ENCODE assay signal across 8 mouse cellular contexts in genomic region chr19:47836701-47837526, GRCm38 (mm10). TPM values are rescaled to one million over a fixed set of nuclear protein-coding genes. Genes with fewer than 3 reads are reported as not detected.
DNase-seq lines count a peak whose midpoint lies in the region; ATAC-seq and TF ChIP-seq lines count a peak whose summit lies in the region.

No protein-coding gene starts in this region.

- H3K27ac ChIP-seq in embryonic facial prominence, embryonic 11.5 days (replicated peaks; ENCODE audit: low read depth, low read length) = no peak overlapping the region
- peak overlapping the region; percentile 17; the same call in 1 of the 2 replicates for H3K27ac ChIP-seq in heart, embryonic 10.5 days
- H3K27ac ChIP-seq in kidney, adult 2 months (ENCODE audit: insufficient read depth, low read depth, low read length) = no peak overlapping the region
- no peak overlapping the region for H3K27ac ChIP-seq in liver, embryonic 11.5 days (ENCODE audit: low read depth, low read length)
- H3K27ac ChIP-seq in stomach, embryonic 14.5 days (ENCODE audit: low read length) = no peak overlapping the region

- TF ChIP-seq POLR2A in kidney, adult 2 months (IDR thresholded peaks at IDR 0.05; ENCODE audit: low read depth, low read length) = no peak

- peak overlapping the region; percentile 46 for H3K9ac ChIP-seq in embryonic facial prominence, embryonic 11.5 days (replicated peaks; ENCODE audit: low read length)
- no peak overlapping the region for H3K9ac ChIP-seq in liver, embryonic 11.5 days (ENCODE audit: low read depth, low read length)
- no peak overlapping the region for H3K9ac ChIP-seq in stomach, embryonic 14.5 days (replicated peaks; ENCODE audit: low read depth, low read length)

- no peaks in the 10 kb centered on the region for H3K36me3 ChIP-seq in embryonic facial prominence, embryonic 11.5 days (replicated peaks; ENCODE audit: control insufficient read depth, insufficient read depth, low read depth, low read length)
- no peaks in the 10 kb centered on the region for H3K36me3 ChIP-seq in heart, embryonic 10.5 days
- H3K36me3 ChIP-seq in kidney, adult 2 months (ENCODE audit: control insufficient read depth, insufficient read depth, low read length) = no peaks in the 10 kb centered on the region
- H3K36me3 ChIP-seq in liver, embryonic 11.5 days (ENCODE audit: control insufficient read depth, insufficient read depth, low read length) = no peaks in the 10 kb centered on the region
- no peaks in the 10 kb centered on the region for H3K36me3 ChIP-seq in stomach, embryonic 14.5 days (ENCODE audit: control insufficient read depth, insufficient read depth, low read length)

- H3K4me2 ChIP-seq in embryonic facial prominence, embryonic 11.5 days (ENCODE audit: low read depth, low read length) = peak overlapping the region; percentile 88
- peak overlapping the region; percentile 84 for H3K4me2 ChIP-seq in liver, embryonic 11.5 days
- peak overlapping the region; percentile 76 for H3K4me2 ChIP-seq in stomach, embryonic 14.5 days (replicated peaks; ENCODE audit: low read depth, low read length)

- no peak for TF ChIP-seq CTCF in kidney, adult 2 months (conservative IDR thresholded peaks at IDR 0.05; ENCODE audit: insufficient read depth, insufficient read length, low read depth, low read length)

- peak; percentile 88 for ATAC-seq in embryonic facial prominence, embryonic 11.5 days (replicated peaks; ENCODE audit: insufficient number of reproducible peaks, low FRiP score, low TSS enrichment, low read depth)
- peak; percentile 77 for ATAC-seq in liver, embryonic 11.5 days (replicated peaks; ENCODE audit: low FRiP score)
- peak; percentile 53; the same call in 1 of the 2 replicates for ATAC-seq in monocyte, adult 5-6 weeks (replicated peaks; ENCODE audit: insufficient number of reproducible peaks, low FRiP score, low TSS enrichment, poor library complexity, severe bottlenecking)
- ATAC-seq in stomach, embryonic 14.5 days (ENCODE audit: insufficient number of reproducible peaks, insufficient read depth, low FRiP score, low read depth) = peak; percentile 78

- H3K4me3 ChIP-seq in embryonic facial prominence, embryonic 11.5 days (ENCODE audit: low read depth, low read length) = peak overlapping the region; percentile 48
- H3K4me3 ChIP-seq in heart, embryonic 10.5 days = peak overlapping the region; percentile 65
- peak overlapping the region; percentile 19 for H3K4me3 ChIP-seq in kidney, adult 2 months (ENCODE audit: insufficient read depth, low read depth, low read length)
- H3K4me3 ChIP-seq in liver, embryonic 11.5 days (ENCODE audit: low read depth, low read length) = peak overlapping the region; percentile 51
- H3K4me3 ChIP-seq in stomach, embryonic 14.5 days (ENCODE audit: low read depth, low read length) = peak overlapping the region; percentile 41

- no peaks in the 10 kb centered on the region for H3K9me3 ChIP-seq in embryonic facial prominence, embryonic 11.5 days (replicated peaks; ENCODE audit: control insufficient read depth, low read length)
- H3K9me3 ChIP-seq in heart, embryonic 10.5 days = no peaks in the 10 kb centered on the region
- no peaks in the 10 kb centered on the region for H3K9me3 ChIP-seq in liver, embryonic 11.5 days (ENCODE audit: control insufficient read depth, low read length)
- no peaks in the 10 kb centered on the region for H3K9me3 ChIP-seq in stomach, embryonic 14.5 days (ENCODE audit: control insufficient read depth, low read depth, low read length)

- WGBS in embryonic facial prominence, embryonic 11.5 days = 3% methylated on average over 48 of the region's 49 CpGs
- 3% methylated on average over 48 of the region's 49 CpGs for WGBS in heart, embryonic 10.5 days
- 6% methylated on average over 49 of the region's 49 CpGs for WGBS in kidney, adult 2 months
- WGBS in liver, embryonic 11.5 days = 4% methylated on average over 49 of the region's 49 CpGs
- 5% methylated on average over 49 of the region's 49 CpGs for WGBS in stomach, embryonic 14.5 days

- H3K27me3 ChIP-seq in embryonic facial prominence, embryonic 11.5 days (ENCODE audit: control insufficient read depth, insufficient read depth, low read length) = no peaks in the 10 kb centered on the region; the same call in 1 of the 2 replicates
- H3K27me3 ChIP-seq in heart, embryonic 10.5 days (ENCODE audit: insufficient read depth, poor library complexity, severe bottlenecking) = peaks cover 33% of the 10 kb centered on the region
- 0 out of 2 replicates have a peak, but pooled peaks cover 2% of the 10 kb centered on the region for H3K27me3 ChIP-seq in kidney, adult 2 months (replicated peaks; ENCODE audit: control insufficient read depth, insufficient read depth, low read length)
- peaks cover 16% of the 10 kb centered on the region for H3K27me3 ChIP-seq in liver, embryonic 11.5 days (replicated peaks; ENCODE audit: control insufficient read depth, insufficient read depth, low read length)
- no peaks in the 10 kb centered on the region for H3K27me3 ChIP-seq in stomach, embryonic 14.5 days (ENCODE audit: control insufficient read depth, insufficient read depth, low read length)

- H3K4me1 ChIP-seq in embryonic facial prominence, embryonic 11.5 days (ENCODE audit: control insufficient read depth, insufficient read depth, low read length) = no peaks in the 10 kb centered on the region
- H3K4me1 ChIP-seq in heart, embryonic 10.5 days = peaks cover 11% of the 10 kb centered on the region; the same call in 1 of the 2 replicates
- H3K4me1 ChIP-seq in kidney, adult 2 months (ENCODE audit: control insufficient read depth, insufficient read depth, low read length) = no peaks in the 10 kb centered on the region
- no peaks in the 10 kb centered on the region; the same call in 1 of the 2 replicates for H3K4me1 ChIP-seq in liver, embryonic 11.5 days (replicated peaks; ENCODE audit: control insufficient read depth, insufficient read depth, low read length)
- H3K4me1 ChIP-seq in stomach, embryonic 14.5 days (ENCODE audit: control insufficient read depth, insufficient read depth, low read length) = no peaks in the 10 kb centered on the region

- DNase-seq in urinary bladder, adult 18-20 months (ENCODE audit: low spot score in 2 of 2) = peak; percentile 38 to 59
- no peak for DNase-seq in urinary bladder, postnatal 10 days (ENCODE audit: low spot score)
- peak; percentile 86 for DNase-seq in embryonic facial prominence, embryonic 11.5 days (ENCODE audit: low spot score)
- DNase-seq in heart, embryonic 10.5 days (ENCODE audit: low spot score) = peak; percentile 85
- DNase-seq in kidney, adult 2 months = peak; percentile 24
- peak; percentile 81 for DNase-seq in liver, embryonic 11.5 days (ENCODE audit: low spot score)

RNA-seq across cellular contexts. Expression of gene Gsto1, which starts 17.9 kb away (rescaled TPM):
- polyA plus RNA-seq in embryonic facial prominence, embryonic 11.5 days (2014; fragmentation: Nextera tagmentation; extraction: Ambion mirVana) = 183 and 196 TPM in 2 replicates
- 81.5 and 129 TPM in 2 replicates for polyA plus RNA-seq in heart, embryonic 10.5 days (2016; fragmentation: Nextera tagmentation; extraction: Ambion mirVana)
- polyA plus RNA-seq in kidney, adult 2 months (2012; rRNA removed) = 82.5 and 85.1 TPM in 2 replicates
- polyA plus RNA-seq in liver, embryonic 11.5 days (2014; fragmentation: Nextera tagmentation; extraction: Ambion mirVana) = 183 and 195 TPM in 2 replicates
- total RNA-seq in monocyte, adult 5-6 weeks (2017) = 50.9 to 119 TPM (median 77.1 TPM) in 3 replicates
- 482 and 525 TPM in 2 replicates for polyA plus RNA-seq in stomach, embryonic 14.5 days (2014; fragmentation: Nextera tagmentation; extraction: Ambion mirVana)

RNA-seq across cellular contexts. Expression of gene Gsto2, which starts 28.4 kb away (rescaled TPM):
- polyA plus RNA-seq in embryonic facial prominence, embryonic 11.5 days (2014; fragmentation: Nextera tagmentation; extraction: Ambion mirVana) = 0.77 and 1.3 TPM in 2 replicates
- 0.59 and 1.0 TPM in 2 replicates for polyA plus RNA-seq in heart, embryonic 10.5 days (2016; fragmentation: Nextera tagmentation; extraction: Ambion mirVana)
- polyA plus RNA-seq in kidney, adult 2 months (2012; rRNA removed) = 2.6 and 2.7 TPM in 2 replicates
- 0.55 and 0.67 TPM in 2 replicates for polyA plus RNA-seq in liver, embryonic 11.5 days (2014; fragmentation: Nextera tagmentation; extraction: Ambion mirVana)
- 0.43 TPM in 1 of 3 replicates, not detected in the others for total RNA-seq in monocyte, adult 5-6 weeks (2017)
- 1.1 and 1.5 TPM in 2 replicates for polyA plus RNA-seq in stomach, embryonic 14.5 days (2014; fragmentation: Nextera tagmentation; extraction: Ambion mirVana)
